Mouse (Mus musculus) hindbrain, embryonic 11.5 days (tissue): ENCODE measurements around the gene Dffa. TPM values are rescaled to one million over a fixed set of nuclear protein-coding genes. Genes with fewer than 3 reads are reported as not detected.
"Not testable (repeated sequence)": the region's sequence is repeated elsewhere in the genome, so short reads cannot be mapped to it uniquely, and the experiment has no call there.

Experiments
- ATAC-seq: fragments of 200-750 bp; cut with Nextera tagmentation; 2 replicates; pipeline ENCODE4 v1.8.0; 2017; ENCODE audit warnings: mild to moderate bottlenecking, moderate TSS enrichment, moderate library complexity; ENCODE audit not compliant: low FRiP score
- DNase-seq: peaks from one replicate; pipeline ENCODE4 v3.0.0-alpha.2; 2015; ENCODE audit warnings: low spot score
- H3K27ac ChIP-seq: fragments of 300-500 bp; sonication (generic); 2 replicates; pipeline ENCODE4 v1.5.1; 2014; ENCODE audit warnings: mild to moderate bottlenecking, low read depth, low read length
- H3K27me3 ChIP-seq: fragments of 300-500 bp; sonication (generic); 2 replicates; pipeline ENCODE4 v1.6.1; 2014; ENCODE audit warnings: mild to moderate bottlenecking, low read length, moderate library complexity, mixed read lengths; ENCODE audit not compliant: control insufficient read depth, insufficient read depth
- H3K36me3 ChIP-seq: fragments of 300-500 bp; sonication (generic); 2 replicates; pipeline ENCODE4 v1.6.1; 2014; ENCODE audit warnings: mild to moderate bottlenecking, low read length, moderate library complexity, mixed read lengths; ENCODE audit not compliant: control insufficient read depth, insufficient read depth
- H3K4me1 ChIP-seq: fragments of 300-500 bp; sonication (generic); replicated peaks from 2 replicates; pipeline ENCODE4 v1.6.1; 2014; ENCODE audit warnings: low read length, mixed read lengths; ENCODE audit not compliant: control insufficient read depth, insufficient read depth
- H3K4me2 ChIP-seq: fragments of 300-500 bp; sonication (generic); replicated peaks from 2 replicates; pipeline ENCODE4 v1.6.1; 2014; ENCODE audit warnings: mild to moderate bottlenecking, low read depth, low read length
- H3K4me3 ChIP-seq: fragments of 300-500 bp; sonication (generic); 2 replicates; pipeline ENCODE4 v1.5.1; 2014; ENCODE audit warnings: low read depth, low read length
- H3K9ac ChIP-seq: fragments of 300-500 bp; sonication (generic); 2 replicates; pipeline ENCODE4 v1.6.1; 2014; ENCODE audit warnings: low read depth, low read length
- H3K9me3 ChIP-seq: fragments of 300-500 bp; sonication (generic); 2 replicates; pipeline ENCODE4 v1.6.1; 2016; ENCODE audit warnings: low read length; ENCODE audit not compliant: control insufficient read depth
- WGBS: fragments of 180-500 bp; shearing (Covaris S2); extraction: QIAGEN DNeasy Blood & Tissue Kit; methylation state at CpG from one replicate; pipeline ENCODE4 v1.1.7; 2014; 5-methylcytosine and 5-hydroxymethylcytosine counted together
- polyA plus RNA-seq: library from polyadenylated mRNA; unstranded; fragments of >200 nt; fragmentation: Nextera tagmentation; extraction: Ambion mirVana; gene quantifications from 2 replicates; pipeline ENCODE4 v1.2.1, GENCODE M21; 2014

Dffa gene
- polyA plus RNA-seq, 1 experiment from 2014 or later, result 30.9 TPM

DNA sequence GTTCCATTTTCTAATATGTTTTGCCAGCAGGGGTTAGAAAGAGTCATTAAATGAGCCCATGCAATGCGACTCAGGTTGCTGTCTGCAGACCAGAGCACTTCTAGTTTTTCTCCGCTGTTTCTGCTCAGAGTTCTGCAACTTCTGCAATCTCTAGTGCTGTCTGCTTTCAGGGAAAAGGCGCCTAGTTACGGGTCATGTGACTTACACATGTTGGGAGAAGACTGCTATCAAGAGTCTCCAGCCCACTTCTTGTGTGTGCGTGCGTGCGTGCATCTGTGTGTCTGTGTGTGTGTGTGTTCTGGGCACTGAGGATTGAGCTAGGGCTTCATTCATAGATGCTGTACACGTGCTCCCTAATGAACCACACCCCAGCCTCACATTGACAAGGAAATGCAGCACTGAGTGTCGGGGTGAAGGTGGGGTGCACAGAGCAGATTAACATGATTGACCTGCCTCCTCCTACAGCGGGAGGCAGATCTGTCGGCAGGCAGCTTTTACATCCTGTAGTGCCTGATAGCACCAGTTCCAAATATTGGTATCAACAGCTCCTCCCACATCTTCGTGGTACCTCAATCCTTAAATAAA is 16.1 kb downstream of the Dffa start:
- not testable (repeated sequence) for H3K9me3 ChIP-seq, H3K27me3 ChIP-seq, H3K9ac ChIP-seq, H3K4me1 ChIP-seq, H3K4me2 ChIP-seq, H3K27ac ChIP-seq, ATAC-seq, H3K36me3 ChIP-seq, DNase-seq, H3K4me3 ChIP-seq
- 87% methylated on average over 12 of the region's 12 CpGs for WGBS

DNA sequence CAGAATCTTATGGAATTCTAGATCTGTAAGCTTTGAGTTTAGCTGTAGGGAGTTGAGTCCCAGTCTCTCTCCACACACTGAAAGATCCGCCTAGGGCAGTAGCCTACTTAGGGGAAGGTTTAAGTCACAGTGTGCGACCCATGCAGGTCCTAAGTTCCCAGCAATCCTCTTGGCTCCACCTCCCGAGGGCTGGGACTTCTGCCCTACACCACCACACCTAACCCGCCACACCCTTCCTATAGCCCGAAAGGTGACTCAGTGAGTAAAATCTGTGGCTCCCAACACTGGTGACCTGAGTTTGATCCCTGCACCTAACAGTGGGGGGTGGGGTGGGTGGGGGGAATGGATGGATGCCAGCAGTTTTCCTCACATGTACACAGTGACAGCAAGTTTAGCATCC is 19.5 kb downstream of the Dffa start:
- H3K9ac ChIP-seq, result no peak overlapping the region
- no peak overlapping the region for H3K4me2 ChIP-seq
- H3K4me3 ChIP-seq, result no peak overlapping the region
- DNase-seq, result no peak
- no peaks in the 10 kb centered on the region for H3K4me1 ChIP-seq
- WGBS, result 71% methylated on average over 5 of the region's 5 CpGs
- H3K27me3 ChIP-seq, result no peaks in the 10 kb centered on the region
- no peak for ATAC-seq
- H3K9me3 ChIP-seq, result no peaks in the 10 kb centered on the region
- no peaks in the 10 kb centered on the region for H3K36me3 ChIP-seq
- H3K27ac ChIP-seq, result no peak overlapping the region

- H3K4me2 ChIP-seq, result no peak overlapping the region
- H3K9ac ChIP-seq, result no peak overlapping the region
- 39% methylated on average over 11 of the region's 11 CpGs for WGBS
- H3K9me3 ChIP-seq, result no peaks in the 10 kb centered on the region
- H3K27ac ChIP-seq, result no peak overlapping the region
- H3K36me3 ChIP-seq, result no peaks in the 10 kb centered on the region
- H3K4me1 ChIP-seq, result no peaks in the 10 kb centered on the region
- ATAC-seq (no peak), DNase-seq (no peak)
- H3K27me3 ChIP-seq, result no peaks in the 10 kb centered on the region
- H3K4me3 ChIP-seq, result no peak overlapping the region
These were observed 21.6 kb downstream of the Dffa start for GRCm38 (mm10) chr4:149125341-149126114.

GRCm38 (mm10) chr4:149126115-149126509 is 22.2 kb downstream of the Dffa start:
- Histone ChIP-seq H3K4me3 (no peak overlapping the region), H3K9me3 (no peaks in the 10 kb centered on the region), H3K9ac (no peak overlapping the region), H3K4me2 (no peak overlapping the region), H3K36me3 (no peaks in the 10 kb centered on the region), H3K27me3 (no peaks in the 10 kb centered on the region), H3K4me1 (no peaks in the 10 kb centered on the region), H3K27ac (no peak overlapping the region)
- WGBS, result 78% methylated on average over 6 of the region's 6 CpGs
- ATAC-seq (no peak), DNase-seq (no peak)

DNA sequence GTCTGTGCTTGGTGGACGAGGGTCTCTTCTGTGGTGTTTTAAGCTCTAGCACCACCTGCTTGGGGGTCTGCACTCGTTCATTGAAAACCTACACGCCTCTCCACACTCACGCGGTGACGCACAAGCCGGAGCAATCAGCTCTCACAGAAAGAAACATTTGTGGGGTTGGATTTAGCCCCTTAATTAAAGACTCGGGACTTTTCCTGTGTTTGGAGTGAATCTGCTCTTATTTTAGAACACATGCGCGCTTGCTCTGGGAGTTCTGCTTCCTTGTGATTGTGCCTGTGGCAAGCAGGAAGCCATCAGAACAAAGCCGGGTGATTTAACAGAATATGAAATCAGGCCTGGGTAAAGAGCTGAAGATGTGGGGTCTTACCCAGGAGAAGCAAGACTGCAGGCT is 22.7 kb downstream of the Dffa start, which contains the start of gene Cort:
Gene Cort (minus strand): TSS at position 101 of the 400 bp plus-strand sequence.
- DNase-seq (no peak), ATAC-seq (no peak)
- H3K4me3 ChIP-seq, result no peak within 1 kb of the TSS
- 87% methylated on average over 11 of the region's 11 CpGs for WGBS
- no peaks in the 10 kb centered on the region for H3K36me3 ChIP-seq
- no peaks in the 10 kb centered on the region for H3K9me3 ChIP-seq
- H3K27me3 ChIP-seq, result no peaks in the 10 kb centered on the region
- H3K4me2 ChIP-seq, result no peak within 1 kb of the TSS
- H3K9ac ChIP-seq, result no peak within 1 kb of the TSS
- no peaks in the 10 kb centered on the region for H3K4me1 ChIP-seq
- H3K27ac ChIP-seq, result no peak within 1 kb of the TSS

- no peak overlapping the region for H3K27ac ChIP-seq
- H3K9ac ChIP-seq, result no peak overlapping the region
- DNase-seq (no peak), ATAC-seq (no peak)
- no peak overlapping the region for H3K4me3 ChIP-seq
- no peaks in the 10 kb centered on the region for H3K36me3 ChIP-seq
- no peaks in the 10 kb centered on the region for H3K27me3 ChIP-seq
- no peak overlapping the region for H3K4me2 ChIP-seq
- H3K4me1 ChIP-seq, result no peaks in the 10 kb centered on the region
- H3K9me3 ChIP-seq, result no peaks in the 10 kb centered on the region
- WGBS, result 77% methylated on average over 18 of the region's 18 CpGs
These were observed 24.5 kb downstream of the Dffa start for GRCm38 (mm10) chr4:149128467-149128866.

- Histone ChIP-seq H3K4me3 (no peak overlapping the region), H3K27ac (no peak overlapping the region), H3K9me3 (no peaks in the 10 kb centered on the region), H3K36me3 (no peaks in the 10 kb centered on the region), H3K27me3 (no peaks in the 10 kb centered on the region), H3K9ac (no peak overlapping the region), H3K4me2 (no peak overlapping the region), H3K4me1 (no peaks in the 10 kb centered on the region)
- 89% methylated on average over 23 of the region's 23 CpGs for WGBS
- DNase-seq (no peak), ATAC-seq (no peak)
These were observed 27.2 kb downstream of the Dffa start for GRCm38 (mm10) chr4:149131021-149131752.

DNA sequence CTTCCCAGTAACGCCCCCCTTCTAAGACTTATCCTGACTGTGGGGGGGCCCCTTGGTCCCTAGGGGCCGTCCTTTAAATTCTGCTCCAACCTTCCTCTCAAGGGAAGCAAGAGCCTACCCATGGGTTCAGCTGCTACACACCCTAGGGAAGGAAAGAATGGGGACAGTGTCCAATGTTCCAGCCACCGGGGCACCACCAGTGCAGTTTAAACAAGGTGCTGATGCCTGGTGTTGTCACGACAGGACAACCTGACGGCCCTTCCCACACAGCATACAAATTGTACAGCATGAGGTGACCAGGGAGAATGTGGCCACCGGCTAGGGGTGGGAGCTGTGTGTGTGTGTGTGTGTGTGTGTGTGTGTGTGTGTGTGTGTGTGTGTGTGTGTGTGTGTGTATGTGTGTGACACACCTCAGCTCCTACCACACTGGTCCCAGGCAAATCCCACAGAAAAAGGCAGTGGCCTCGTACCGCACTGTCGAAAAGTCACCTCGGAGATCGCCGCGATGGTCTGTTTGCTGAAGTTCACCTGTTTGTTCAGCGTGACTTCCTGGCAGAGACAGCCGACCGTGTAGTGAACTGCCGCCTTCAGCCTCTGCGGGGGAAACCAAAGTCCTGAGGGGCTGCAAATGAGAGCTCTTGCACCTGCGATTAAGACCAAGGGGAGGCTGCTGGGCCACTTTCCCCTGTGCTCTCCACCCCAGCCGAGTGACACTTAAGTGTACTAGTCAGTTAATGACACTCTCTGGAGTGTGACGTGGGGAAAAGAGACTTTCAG is 28.0 kb downstream of the Dffa start:
- H3K36me3 ChIP-seq, result no peaks in the 10 kb centered on the region
- H3K4me3 ChIP-seq, result no peak overlapping the region
- 88% methylated on average over 21 of the region's 21 CpGs for WGBS
- no peak overlapping the region for H3K27ac ChIP-seq
- no peak for DNase-seq
- H3K9ac ChIP-seq, result no peak overlapping the region
- no peaks in the 10 kb centered on the region for H3K9me3 ChIP-seq
- H3K27me3 ChIP-seq, result no peaks in the 10 kb centered on the region
- H3K4me2 ChIP-seq, result no peak overlapping the region
- no peaks in the 10 kb centered on the region for H3K4me1 ChIP-seq
- no peak for ATAC-seq
